Mouse (Mus musculus) embryonic fibroblast, embryonic 13.5 days (primary cell): ENCODE results near the gene Fth1.

Experiments
- CTCF ChIP-seq: IDR thresholded peaks from 2 replicates; pipeline ENCODE4 v1.5.1; 2011; ENCODE audit warnings: mild to moderate bottlenecking, control low read depth, low read length, moderate library complexity, borderline replicate concordance; ENCODE audit not compliant: insufficient read depth
- POLR2A ChIP-seq: IDR thresholded peaks from 2 replicates; pipeline ENCODE4 v1.6.1; 2011; ENCODE audit warnings: low read depth, mild to moderate bottlenecking, control low read depth, low read length, moderate library complexity

DNA sequence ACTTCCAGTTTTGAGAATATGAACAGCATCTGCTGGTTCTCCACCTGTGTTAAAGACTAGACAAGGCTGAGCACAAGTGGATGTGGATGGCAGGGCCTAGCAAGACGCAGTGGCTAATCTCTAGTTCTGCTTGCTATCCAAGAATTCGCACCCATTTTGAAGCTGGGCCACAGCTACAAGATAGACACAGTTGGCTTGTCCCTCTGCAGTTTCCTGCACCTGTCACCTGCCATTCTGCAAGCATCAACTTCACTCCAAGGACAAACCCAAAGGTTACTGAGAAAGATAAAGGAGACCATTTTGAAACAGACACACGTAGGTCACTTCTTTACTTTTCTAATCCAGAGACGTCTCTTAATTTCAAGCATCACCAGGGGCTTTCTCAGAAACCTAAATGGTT is 1.2 kb downstream of the Fth1 start:
- TF ChIP-seq POLR2A (no peak), CTCF (no peak)
